Mouse (Mus musculus) heart, postnatal 14 days (tissue): ENCODE measurements around the gene Map3k14. TPM values are rescaled to one million over a fixed set of nuclear protein-coding genes. Genes with fewer than 3 reads are reported as not detected.

Source experiments
- DNase-seq, 2 experiments: peaks; one replicate each; pipeline ENCODE4 v3.0.0; 2021 to 2022
- intact Hi-C: fragments of 180-260 bp; cut with DNase I; formaldehyde crosslinking; loops from one replicate; pipeline ENCODE4 v1.15.1; 2025
- total RNA-seq, 2 experiments: library from RNA; stranded (reverse); gene quantifications; 2 replicates each; pipeline ENCODE4 v1.2.3; 2021

The Map3k14 gene
- total RNA-seq, 2 experiments from 2014 or later = 3.5 to 4.0 TPM

- DNase-seq = no peak
- intact Hi-C loops = no loop called here
These were observed 85.9 kb downstream of the Map3k14 start for GRCm38 (mm10) chr11:103181349-103181748.

- DNase-seq = no peak
- intact Hi-C loops = no loop called here
These were observed 86.8 kb downstream of the Map3k14 start for GRCm38 (mm10) chr11:103180426-103180825.

GRCm38 (mm10) chr11:103178748-103179147 lies 88.5 kb downstream of the Map3k14 start:
- DNase-seq = no peak
- intact Hi-C loops = no loop called here

- intact Hi-C loops = no loop called here
- no peak for DNase-seq
These were observed 89.3 kb downstream of the Map3k14 start for GRCm38 (mm10) chr11:103177815-103178485.

GRCm38 (mm10) chr11:103177216-103177615 lies 90.1 kb downstream of the Map3k14 start:
- intact Hi-C loops = no loop called here
- peak in 1 of 2 experiments; percentile 45 for DNase-seq

GRCm38 (mm10) chr11:103176510-103176909 lies 90.8 kb downstream of the Map3k14 start:
- no peak for DNase-seq
- intact Hi-C loops = no loop called here

- peak; percentile 62 for DNase-seq
- intact Hi-C loops = no loop called here
These were observed 91.4 kb downstream of the Map3k14 start for GRCm38 (mm10) chr11:103175688-103176442.

GRCm38 (mm10) chr11:103174891-103175391 lies 92.3 kb downstream of the Map3k14 start:
- DNase-seq = peak; percentile 48 to 50
- intact Hi-C loops = no loop called here

- no peak for DNase-seq
- intact Hi-C loops = no loop called here
These were observed 92.8 kb downstream of the Map3k14 start for GRCm38 (mm10) chr11:103174411-103174832.

GRCm38 (mm10) chr11:103173771-103174344 lies 93.4 kb downstream of the Map3k14 start:
- no peak for DNase-seq
- intact Hi-C loops = no loop called here

GRCm38 (mm10) chr11:103173041-103173770 lies 94.1 kb downstream of the Map3k14 start:
- intact Hi-C loops = no loop called here
- DNase-seq = no peak

- DNase-seq = no peak
- intact Hi-C loops = no loop called here
These were observed 94.8 kb downstream of the Map3k14 start for GRCm38 (mm10) chr11:103172392-103173040.

- intact Hi-C loops = no loop called here
- DNase-seq = peak; percentile 35 to 37
These were observed 95.4 kb downstream of the Map3k14 start for GRCm38 (mm10) chr11:103171703-103172391.

GRCm38 (mm10) chr11:103171286-103171620 lies 96.0 kb downstream of the Map3k14 start:
- intact Hi-C loops = no loop called here
- DNase-seq = no peak

GRCm38 (mm10) chr11:103170494-103171285 lies 96.6 kb downstream of the Map3k14 start, which contains the start of gene Fmnl1:
Gene Fmnl1 (plus strand): TSS chr11:103171107.
- intact Hi-C loops = no loop called here
- peak; percentile 66 to 75 for DNase-seq

- DNase-seq = no peak
- intact Hi-C loops = no loop called here
These were observed 97.2 kb downstream of the Map3k14 start for GRCm38 (mm10) chr11:103170111-103170493.
